10 mouse cellular contexts compared by ENCODE assay signal in the genomic region with DNA sequence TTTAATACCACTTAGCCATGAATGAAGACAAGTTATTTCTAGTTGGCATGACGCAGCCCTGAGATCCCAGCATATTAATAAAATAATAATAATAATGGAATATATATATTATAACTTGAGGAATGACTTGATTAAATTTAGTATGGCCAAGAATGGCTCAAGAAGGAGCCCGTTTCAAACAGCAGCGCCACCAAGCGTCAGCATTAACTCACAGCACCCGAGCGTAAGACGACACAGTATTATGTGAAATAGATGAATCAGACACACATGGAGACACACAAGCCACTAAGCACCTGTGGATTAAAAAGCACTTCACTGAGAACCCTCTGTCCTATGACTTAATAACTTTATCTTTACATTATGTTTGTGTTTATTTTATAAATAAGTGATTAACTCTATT. TPM values are rescaled to one million over a fixed set of nuclear protein-coding genes. Genes with fewer than 3 reads are reported as not detected.
DNase-seq lines count a peak whose midpoint lies in the region; ATAC-seq and TF ChIP-seq lines count a peak whose summit lies in the region.
"Had no signal": no experiment of that assay in that cellular context is flagged by ENCODE, and none has a peak within 500 bp of the region (broad histone marks: within the 10 kb centered on the region; RNA-seq: fewer than 3 reads in every experiment).

No protein-coding gene starts in this region.

- no peak overlapping the region for H3K4me2 ChIP-seq in heart, postnatal 0 days (ENCODE audit: low read depth, low read length)
- H3K4me2 ChIP-seq in midbrain, embryonic 11.5 days = no peak overlapping the region
- H3K4me2 ChIP-seq in midbrain, embryonic 13.5 days (replicated peaks) = no peak overlapping the region
- H3K4me2 ChIP-seq in neural tube, embryonic 15.5 days = no peak overlapping the region
- H3K4me2 ChIP-seq: hindbrain, embryonic 15.5 days; limb, embryonic 15.5 days had no signal

- no peaks in the 10 kb centered on the region for H3K4me1 ChIP-seq in heart, postnatal 0 days (ENCODE audit: control insufficient read depth, insufficient read depth)
- no peaks in the 10 kb centered on the region for H3K4me1 ChIP-seq in midbrain, embryonic 11.5 days (ENCODE audit: control insufficient read depth, insufficient read depth, low read length)
- no peaks in the 10 kb centered on the region for H3K4me1 ChIP-seq in midbrain, embryonic 13.5 days (replicated peaks)
- no peaks in the 10 kb centered on the region for H3K4me1 ChIP-seq in neural tube, embryonic 15.5 days
- H3K4me1 ChIP-seq: hindbrain, embryonic 15.5 days; limb, embryonic 15.5 days had no signal

- no peak for DNase-seq in heart, postnatal 0 days (ENCODE audit: low spot score)
- no peak for DNase-seq in heart, adult 11 months
- peak; percentile 84 for DNase-seq in midbrain, embryonic 11.5 days (ENCODE audit: low spot score, missing footprints)
- DNase-seq in ZHBTc4 (ENCODE audit: low read depth, low spot score) = peak; percentile 64
- DNase-seq in retina, embryonic 14.5 days (ENCODE audit: low spot score) = peak; percentile 62

- H3K9ac ChIP-seq in heart, postnatal 0 days (replicated peaks; ENCODE audit: low read depth, low read length) = no peak overlapping the region
- no peak overlapping the region for H3K9ac ChIP-seq in midbrain, embryonic 11.5 days (ENCODE audit: low read length)
- no peak overlapping the region for H3K9ac ChIP-seq in midbrain, embryonic 13.5 days (replicated peaks)
- no peak overlapping the region for H3K9ac ChIP-seq in neural tube, embryonic 15.5 days (replicated peaks)
- H3K9ac ChIP-seq: hindbrain, embryonic 15.5 days; limb, embryonic 15.5 days had no signal

- no peak overlapping the region for H3K27ac ChIP-seq in heart, postnatal 0 days (ENCODE audit: low read depth)
- no peak overlapping the region for H3K27ac ChIP-seq in midbrain, embryonic 11.5 days (ENCODE audit: low read depth, low read length)
- H3K27ac ChIP-seq in midbrain, embryonic 13.5 days = no peak overlapping the region
- H3K27ac ChIP-seq in neural tube, embryonic 15.5 days (replicated peaks) = no peak overlapping the region
- H3K27ac ChIP-seq: hindbrain, embryonic 15.5 days; limb, embryonic 15.5 days had no signal

- TF ChIP-seq CTCF in heart, postnatal 0 days (IDR thresholded peaks at IDR 0.05; ENCODE audit: low read depth) = peak; percentile 46

- peaks cover 51% of the 10 kb centered on the region for H3K36me3 ChIP-seq in heart, postnatal 0 days (replicated peaks; ENCODE audit: control insufficient read depth, insufficient read depth, low read length)
- H3K36me3 ChIP-seq in midbrain, embryonic 11.5 days (ENCODE audit: control insufficient read depth, insufficient read depth, low read length) = no peaks in the 10 kb centered on the region
- H3K36me3 ChIP-seq in midbrain, embryonic 13.5 days = peaks cover 14% of the 10 kb centered on the region
- peaks cover 9% of the 10 kb centered on the region; the same call in 1 of the 2 replicates for H3K36me3 ChIP-seq in neural tube, embryonic 15.5 days

- WGBS in heart, postnatal 0 days = 52% methylated on average over 7 of the region's 7 CpGs
- WGBS in midbrain, embryonic 11.5 days = 45% methylated on average over 7 of the region's 7 CpGs
- WGBS in midbrain, embryonic 13.5 days = 42% methylated on average over 7 of the region's 7 CpGs
- WGBS in neural tube, embryonic 15.5 days = 49% methylated on average over 7 of the region's 7 CpGs

- TF ChIP-seq EP300 in heart, postnatal 0 days (IDR thresholded peaks at IDR 0.05; ENCODE audit: low read depth) = no peak

- H3K9me3 ChIP-seq in heart, postnatal 0 days (replicated peaks; ENCODE audit: control insufficient read depth, low read length) = no peaks in the 10 kb centered on the region
- H3K9me3 ChIP-seq in midbrain, embryonic 11.5 days (ENCODE audit: control insufficient read depth, low read length) = no peaks in the 10 kb centered on the region
- H3K9me3 ChIP-seq in midbrain, embryonic 13.5 days = no peaks in the 10 kb centered on the region
- no peaks in the 10 kb centered on the region for H3K9me3 ChIP-seq in neural tube, embryonic 15.5 days (replicated peaks)
- H3K9me3 ChIP-seq: hindbrain, embryonic 15.5 days; limb, embryonic 15.5 days had no signal

- no peak for ATAC-seq in heart, postnatal 0 days (ENCODE audit: insufficient read depth, low read depth)
- ATAC-seq in midbrain, embryonic 11.5 days (ENCODE audit: low FRiP score) = no peak
- ATAC-seq in midbrain, embryonic 13.5 days = no peak
- ATAC-seq in neural tube, embryonic 15.5 days (ENCODE audit: low FRiP score) = no peak

- H3K4me3 ChIP-seq in heart, postnatal 0 days (ENCODE audit: low read depth, low read length) = no peak overlapping the region
- no peak overlapping the region for H3K4me3 ChIP-seq in midbrain, embryonic 11.5 days (ENCODE audit: low read depth, low read length)
- H3K4me3 ChIP-seq in midbrain, embryonic 13.5 days (replicated peaks) = no peak overlapping the region
- no peak overlapping the region for H3K4me3 ChIP-seq in neural tube, embryonic 15.5 days (replicated peaks)
- H3K4me3 ChIP-seq: hindbrain, embryonic 15.5 days; limb, embryonic 15.5 days had no signal

- no peaks in the 10 kb centered on the region for H3K27me3 ChIP-seq in heart, postnatal 0 days (ENCODE audit: control insufficient read depth, insufficient read depth, low read length)
- no peaks in the 10 kb centered on the region for H3K27me3 ChIP-seq in midbrain, embryonic 11.5 days (ENCODE audit: control insufficient read depth, insufficient read depth, low read length)
- H3K27me3 ChIP-seq in midbrain, embryonic 13.5 days = no peaks in the 10 kb centered on the region
- H3K27me3 ChIP-seq in neural tube, embryonic 15.5 days (replicated peaks) = no peaks in the 10 kb centered on the region
- H3K27me3 ChIP-seq: hindbrain, embryonic 15.5 days; limb, embryonic 15.5 days had no signal

RNA-seq across cellular contexts. Expression of gene Fig4, which starts 31.2 kb away (rescaled TPM):
- 78.9 and 86.9 TPM in 2 replicates for total RNA-seq in heart, postnatal 0 days (2014; rRNA removed; ENCODE audit: low replicate concordance)
- 47.3 and 55.5 TPM in 2 replicates for polyA plus RNA-seq in heart, postnatal 0 days (2015; fragmentation: Nextera tagmentation; extraction: Ambion mirVana)
- 22.4 and 25.2 TPM in 2 replicates for polyA plus RNA-seq in midbrain, embryonic 11.5 days (2014; fragmentation: Nextera tagmentation; extraction: Ambion mirVana)
- 25.9 and 27.9 TPM in 2 replicates for polyA plus RNA-seq in midbrain, embryonic 13.5 days (2015; fragmentation: Nextera tagmentation; extraction: Ambion mirVana)
- polyA plus RNA-seq in neural tube, embryonic 15.5 days (2015; fragmentation: Nextera tagmentation; extraction: Ambion mirVana) = 28.7 and 32.1 TPM in 2 replicates

RNA-seq across cellular contexts. Expression of gene Ak9, which starts 31.9 kb away (rescaled TPM):
- total RNA-seq in heart, postnatal 0 days (2014; rRNA removed; ENCODE audit: low replicate concordance) = 0.23 TPM in 1 of 2 replicates, not detected in the other
- polyA plus RNA-seq in heart, postnatal 0 days (2015; fragmentation: Nextera tagmentation; extraction: Ambion mirVana) = 0.18 and 0.29 TPM in 2 replicates
- polyA plus RNA-seq in midbrain, embryonic 11.5 days (2014; fragmentation: Nextera tagmentation; extraction: Ambion mirVana) = not detected in 2 replicates
- polyA plus RNA-seq in midbrain, embryonic 13.5 days (2015; fragmentation: Nextera tagmentation; extraction: Ambion mirVana) = 0.10 and 0.17 TPM in 2 replicates
- polyA plus RNA-seq in neural tube, embryonic 15.5 days (2015; fragmentation: Nextera tagmentation; extraction: Ambion mirVana) = 0.10 and 0.19 TPM in 2 replicates
- total RNA-seq: neutrophil, adult 5-6 weeks had no signal
- polyA plus RNA-seq: limb, embryonic 15.5 days had no signal

Comparison
In these comparisons a context has a peak if more than half of its experiments do, and no peak if none do; other contexts are left out.
1. DNase-seq: peak in midbrain, embryonic 11.5 days (single experiment), ZHBTc4 (single experiment) and retina, embryonic 14.5 days (single experiment); none in heart, postnatal 0 days (single experiment) and heart, adult 11 months (single experiment).